Mouse (Mus musculus): ENCODE measurements around the gene Bcas1.

Bcas1 gene

DNA sequence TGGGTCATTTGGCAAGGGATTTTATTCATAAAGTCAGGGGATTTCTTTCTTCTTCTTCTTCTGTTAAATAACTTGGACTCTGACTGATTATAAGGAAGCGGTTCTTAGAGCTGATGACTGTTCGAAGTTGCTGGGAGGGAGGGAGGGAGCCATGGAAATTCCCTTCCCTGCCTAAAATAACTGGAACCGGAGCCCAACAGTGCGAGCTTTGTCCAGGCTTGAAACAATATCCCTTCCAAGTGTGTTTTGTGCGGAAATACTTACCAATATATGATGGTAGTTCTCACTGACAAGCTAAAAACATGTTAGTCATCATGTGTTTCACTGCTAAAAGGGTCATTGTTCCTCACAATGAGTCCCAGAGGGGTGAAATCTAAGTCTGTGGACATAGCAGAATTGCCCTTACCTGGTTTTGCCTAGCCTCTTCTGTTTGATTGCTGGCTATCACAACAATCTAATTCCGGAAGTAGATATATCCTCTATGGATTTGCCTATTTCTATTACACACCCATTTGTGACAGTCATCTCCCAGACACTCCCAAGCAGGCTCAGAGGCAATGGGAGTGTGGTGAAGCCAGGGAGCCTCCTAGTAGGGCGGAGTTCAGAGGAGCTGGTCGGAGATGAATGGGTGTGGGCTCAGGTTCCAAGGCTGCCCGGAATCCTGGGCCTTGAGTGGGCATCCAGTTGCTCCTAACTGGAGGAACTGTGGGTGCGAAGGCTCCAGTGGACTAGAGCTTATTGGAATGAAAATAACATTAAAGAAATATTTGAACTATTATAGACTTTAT, 119.4 kb downstream of the Bcas1 start:
- DNase-seq, result no peak

- DNase-seq, result no peak
Measured at GRCm38 (mm10) chr2:170307589-170308021, 120.0 kb downstream of the Bcas1 start.

DNA sequence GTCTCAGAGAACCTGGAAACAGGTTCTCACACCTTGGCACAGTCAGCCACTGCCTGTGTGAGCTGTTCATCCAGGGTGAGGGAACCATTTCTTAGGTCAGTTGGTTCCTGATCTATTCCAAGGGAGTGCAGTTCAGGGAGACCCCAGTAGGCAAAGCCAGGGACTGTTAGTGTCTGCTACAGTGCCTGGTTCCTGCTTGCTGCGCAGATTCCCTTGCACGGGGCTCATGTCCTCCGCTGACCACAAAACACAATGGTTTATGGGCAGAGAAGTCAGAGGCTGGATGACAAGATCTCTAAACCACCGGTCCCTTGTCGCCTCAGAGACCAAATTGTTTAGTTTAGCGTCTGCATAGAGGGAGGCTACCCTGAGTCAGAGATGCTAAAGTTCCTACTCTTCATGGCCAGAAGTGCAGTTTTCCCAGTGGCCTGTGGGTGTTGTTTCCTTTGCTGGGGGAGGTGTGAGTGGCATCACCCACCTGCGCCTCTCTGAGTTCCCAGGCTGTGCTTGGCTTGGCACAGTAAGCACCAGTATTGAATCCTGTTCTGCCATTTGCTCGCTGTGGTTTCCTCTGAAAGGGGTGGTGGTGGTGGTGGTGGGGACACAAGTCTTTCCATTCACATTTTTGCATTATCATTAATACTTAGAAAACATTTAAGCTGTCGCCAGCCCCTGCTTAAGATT, 120.9 kb downstream of the Bcas1 start:
- no peak for DNase-seq

- no peak for DNase-seq
Measured at GRCm38 (mm10) chr2:170304766-170305165, 122.9 kb downstream of the Bcas1 start.

DNA sequence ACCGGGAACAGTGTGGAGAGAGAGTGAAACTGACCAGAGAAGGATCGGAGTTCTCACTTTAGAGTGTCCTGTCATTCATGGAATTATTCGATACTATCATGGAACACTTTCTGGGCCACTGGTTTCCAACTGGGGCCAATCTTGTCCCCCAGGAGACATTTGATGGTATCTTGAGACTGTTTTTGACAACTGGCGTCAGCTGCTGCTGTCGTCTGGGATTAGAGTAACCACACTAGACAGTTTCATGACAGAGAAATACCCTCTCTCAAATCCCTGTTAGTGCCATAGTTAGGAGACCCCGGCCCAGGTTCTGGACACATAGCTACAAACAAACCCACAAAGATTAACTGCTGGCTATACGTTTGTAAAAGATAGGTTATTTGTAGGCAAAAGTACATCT, 124.0 kb downstream of the Bcas1 start:
- DNase-seq, result no peak

GRCm38 (mm10) chr2:170302825-170303224, 124.8 kb downstream of the Bcas1 start:
- no peak for DNase-seq
